Mouse (Mus musculus) layer of hippocampus, adult 9-10 months (tissue): ENCODE data around the gene Kcnab1.
"Not testable (repeated sequence)": the region's sequence is repeated elsewhere in the genome, so short reads cannot be mapped to it uniquely, and the experiment has no call there.

ENCODE experiments used
- DNase-seq: peaks from one replicate; pipeline ENCODE4 v3.0.0; 2022; ENCODE audit warnings: low spot score

Gene Kcnab1

DNA sequence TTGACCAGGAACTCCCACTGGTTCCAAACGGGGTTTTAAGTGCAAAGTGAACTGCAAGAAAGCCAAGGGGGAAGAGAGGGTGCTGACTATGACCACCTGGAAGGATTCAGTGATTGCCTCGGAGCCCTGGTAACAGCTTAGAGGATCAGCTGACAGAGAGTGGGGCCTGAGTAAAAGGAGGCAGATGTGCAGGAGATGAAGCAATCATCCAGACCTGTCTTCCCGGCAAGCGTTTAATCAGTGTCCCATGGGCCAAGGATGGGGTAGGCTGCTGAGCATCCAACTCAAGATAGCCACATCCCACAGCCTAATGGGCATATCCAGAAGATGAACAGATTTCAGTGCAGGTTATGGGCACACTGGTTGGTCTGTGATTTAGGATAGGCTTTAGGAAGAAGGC, 258.8 kb downstream of the Kcnab1 start:
- DNase-seq, result no peak

- DNase-seq, result no peak
These were observed 263.4 kb downstream of the Kcnab1 start for GRCm38 (mm10) chr3:65372552-65372951.

DNA sequence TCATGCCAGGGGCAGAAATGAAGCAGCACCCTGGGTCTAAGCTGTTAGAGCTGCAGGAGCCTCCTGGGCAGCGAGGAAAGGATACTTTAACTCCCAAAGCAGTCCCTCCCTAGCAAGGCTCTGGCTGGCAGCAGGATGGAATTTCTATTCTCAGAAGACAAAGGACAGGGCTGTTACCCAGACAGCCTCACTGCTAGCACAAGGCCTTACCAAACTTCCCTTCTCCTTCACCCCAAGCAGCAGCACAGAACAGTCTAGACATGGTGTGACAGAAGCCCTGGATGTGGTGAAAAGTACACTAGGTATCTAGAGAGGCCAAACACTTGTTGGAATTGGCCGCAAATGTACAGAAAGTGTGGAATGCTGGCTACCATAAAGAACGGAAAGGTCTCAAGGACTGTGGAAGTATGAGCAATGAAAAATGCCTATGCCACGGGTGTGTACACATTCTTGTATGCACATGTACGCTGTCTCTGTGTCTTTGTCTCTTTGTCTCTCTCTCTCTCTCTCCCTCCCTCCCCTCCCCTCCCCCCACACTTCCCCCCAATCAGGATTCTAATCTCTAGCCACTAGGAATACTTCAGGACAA, 264.5 kb downstream of the Kcnab1 start:
- no peak for DNase-seq

DNA sequence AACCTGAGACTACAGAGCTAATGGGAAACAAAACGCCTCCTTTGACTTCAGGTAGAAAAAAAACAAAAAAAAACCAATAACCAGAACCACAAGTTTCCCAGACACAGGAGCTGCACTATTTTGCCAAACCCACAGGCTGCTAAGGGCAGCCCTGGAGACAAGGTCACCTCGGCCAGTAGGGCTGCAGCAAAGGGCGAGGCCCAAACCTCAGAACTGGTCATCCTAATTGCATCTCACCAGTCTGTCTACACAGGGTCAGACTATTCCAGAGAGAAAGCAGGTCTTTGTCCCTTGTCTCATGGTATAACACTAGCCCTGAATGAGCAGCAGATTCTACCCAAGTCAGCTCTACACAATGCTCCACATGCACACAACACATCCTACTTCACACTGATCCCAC, 265.5 kb downstream of the Kcnab1 start:
- no peak for DNase-seq

DNA sequence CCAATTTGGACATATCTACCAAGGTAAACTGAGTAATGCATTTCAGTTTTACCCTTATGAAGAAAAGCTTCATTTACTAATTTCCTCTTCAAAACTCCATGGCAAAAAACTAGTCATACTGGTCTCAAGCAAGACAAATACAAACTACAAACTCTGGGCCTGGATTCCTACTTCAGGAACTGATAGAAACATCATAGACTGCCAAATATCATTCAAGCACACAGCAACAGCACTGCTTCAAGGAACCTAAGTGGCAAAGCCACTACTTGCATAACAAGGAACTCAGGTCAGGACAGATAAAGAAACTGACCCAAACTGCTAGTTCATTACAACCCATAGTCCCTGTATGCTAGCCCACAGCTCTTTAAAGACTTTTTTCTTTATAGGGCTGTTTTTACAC, 269.5 kb downstream of the Kcnab1 start:
- DNase-seq, result no peak

DNA sequence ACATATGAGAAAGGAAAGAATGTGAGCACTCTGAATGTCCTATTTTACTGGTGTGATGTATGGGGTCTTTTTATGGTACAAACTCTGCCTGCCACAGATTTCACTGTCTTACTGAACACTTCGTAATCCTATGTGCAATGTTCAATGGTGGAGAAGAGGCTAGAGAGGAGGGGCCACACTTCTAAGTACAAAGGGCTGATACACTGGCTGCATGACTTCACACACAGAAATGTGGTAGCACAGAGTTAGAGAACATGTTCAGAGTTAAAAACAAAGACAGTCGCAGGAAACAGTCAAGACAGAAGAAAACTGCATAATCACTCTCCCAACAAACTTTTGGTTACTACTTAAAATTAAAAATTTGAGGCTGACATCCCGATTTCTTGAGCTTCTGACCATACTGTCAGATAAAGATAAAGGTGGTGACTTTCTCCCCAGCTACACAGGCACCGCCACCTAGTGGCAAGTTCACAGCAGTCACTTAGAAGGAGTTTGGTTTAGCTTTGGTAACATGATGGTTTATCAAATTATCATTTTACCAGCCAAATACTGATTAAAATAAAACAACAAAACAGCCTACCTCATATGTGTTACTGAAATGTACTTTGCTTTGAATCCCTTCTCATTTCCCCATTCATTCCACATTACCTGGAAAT, 270.8 kb downstream of the Kcnab1 start:
- DNase-seq, result no peak

DNA sequence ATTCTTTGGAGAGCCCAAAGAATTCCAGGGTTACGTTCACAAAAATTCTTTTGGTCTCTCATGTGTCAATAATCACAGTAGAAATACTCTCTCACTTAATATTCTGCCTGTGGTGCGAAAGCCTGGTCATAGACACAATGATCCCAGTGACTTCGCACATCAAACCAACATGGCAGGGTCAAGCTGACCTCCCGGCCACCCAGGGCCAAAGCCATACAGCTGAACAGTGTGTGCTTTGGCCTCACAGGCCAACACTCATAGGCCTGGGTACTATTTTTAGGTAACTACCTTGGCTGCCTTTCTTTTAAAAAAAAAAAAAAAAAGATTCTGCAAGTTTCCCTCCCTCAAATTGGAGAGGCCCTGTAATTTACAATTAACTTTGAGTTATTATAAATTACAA, 271.9 kb downstream of the Kcnab1 start:
- no peak for DNase-seq

- DNase-seq, result no peak
These were observed 275.2 kb downstream of the Kcnab1 start for GRCm38 (mm10) chr3:65384431-65384830.

- no peak for DNase-seq
These were observed 276.6 kb downstream of the Kcnab1 start for GRCm38 (mm10) chr3:65385771-65386170.

DNA sequence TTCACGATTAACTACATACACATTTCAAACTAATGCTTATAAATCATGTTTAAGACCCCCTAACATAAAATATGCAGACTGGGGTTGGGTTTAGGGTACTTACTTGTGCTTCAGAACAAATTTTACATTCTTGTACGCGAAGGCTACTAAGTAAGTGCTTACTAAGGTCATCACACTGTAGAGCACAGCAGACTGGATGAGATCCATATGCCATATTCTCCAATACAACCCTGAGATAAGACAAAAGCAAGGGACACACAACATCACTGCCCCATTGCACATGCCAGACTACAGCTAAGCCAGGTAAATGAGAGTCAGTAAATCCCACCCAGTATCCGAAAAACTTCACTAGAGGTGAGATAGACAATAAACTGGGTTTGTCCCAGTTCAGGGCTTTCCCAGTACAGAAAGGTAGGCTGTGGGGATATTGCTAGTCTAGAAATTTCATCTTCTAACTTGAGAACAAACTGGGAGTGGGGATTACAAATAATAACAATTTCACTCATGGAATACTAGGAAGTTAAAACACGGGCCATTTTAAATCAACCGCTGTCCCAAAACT, 282.1 kb downstream of the Kcnab1 start:
- no peak for DNase-seq

- DNase-seq, result no peak
These were observed 282.7 kb downstream of the Kcnab1 start for GRCm38 (mm10) chr3:65391784-65392420.

- DNase-seq, result peak; percentile 88
These were observed 283.2 kb downstream of the Kcnab1 start, which contains the start of gene Ssr3 for GRCm38 (mm10) chr3:65392421-65392817. Gene Ssr3 (minus strand): TSS chr3:65392623.

DNA sequence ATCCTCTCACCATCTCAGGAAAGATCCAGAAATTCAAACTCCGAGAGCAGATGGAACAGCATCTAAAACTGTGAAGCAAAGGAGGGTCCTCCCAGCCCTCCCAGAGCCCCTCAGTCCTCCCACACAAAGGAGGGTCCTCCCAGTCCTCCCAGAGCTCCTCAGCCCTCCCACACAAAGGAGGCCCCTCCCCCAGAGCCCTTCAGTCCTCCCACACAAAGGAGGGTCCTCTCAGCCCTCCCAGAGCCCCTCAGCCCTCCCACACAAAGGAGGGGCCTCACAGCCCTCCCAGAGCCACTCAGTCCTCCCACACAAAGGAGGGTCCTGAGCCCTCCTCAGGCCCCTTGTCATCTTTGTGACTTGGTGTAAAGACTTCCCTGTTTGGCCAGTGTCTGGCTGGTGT, 285.9 kb downstream of the Kcnab1 start:
- not testable (repeated sequence) for DNase-seq

- no peak for DNase-seq
These were observed 287.8 kb downstream of the Kcnab1 start for GRCm38 (mm10) chr3:65396835-65397504.

DNA sequence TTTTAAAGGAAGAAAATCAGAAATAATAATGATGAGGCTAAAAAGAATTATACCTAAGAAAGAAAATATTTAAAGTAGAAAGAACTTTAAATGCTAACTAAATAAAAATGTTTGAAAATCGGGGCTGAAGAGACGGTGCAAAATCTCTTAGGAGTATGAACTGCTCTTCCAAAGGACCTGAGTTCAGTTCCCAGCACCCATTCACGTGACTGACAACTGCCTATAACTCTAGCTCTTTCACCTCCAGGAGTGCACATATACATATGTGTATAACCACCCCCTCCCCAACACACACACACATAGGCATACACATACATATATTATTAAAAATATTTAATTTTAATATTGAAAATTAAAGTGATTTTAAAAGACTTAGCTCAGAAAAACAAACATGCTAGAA, 288.4 kb downstream of the Kcnab1 start:
- DNase-seq, result no peak

DNA sequence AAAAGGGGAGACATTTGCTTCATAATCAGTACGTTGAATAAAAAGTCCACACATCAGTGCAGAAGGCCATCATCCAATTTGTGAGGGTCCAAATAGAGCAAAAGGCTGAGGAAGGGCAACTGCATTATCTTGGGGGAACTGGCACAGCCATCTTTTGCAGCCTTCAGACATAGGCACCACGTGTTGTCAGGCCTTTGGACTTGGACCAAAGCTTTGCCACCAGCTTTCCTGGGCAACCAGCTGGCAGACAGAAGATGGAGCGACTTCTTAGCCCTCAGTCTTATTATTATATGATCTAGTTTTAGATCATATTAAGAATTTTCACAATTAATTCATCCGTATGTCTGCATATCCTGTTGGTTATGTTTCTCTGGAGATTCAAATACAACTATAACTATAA, 296.6 kb downstream of the Kcnab1 start:
- DNase-seq, result no peak

DNA sequence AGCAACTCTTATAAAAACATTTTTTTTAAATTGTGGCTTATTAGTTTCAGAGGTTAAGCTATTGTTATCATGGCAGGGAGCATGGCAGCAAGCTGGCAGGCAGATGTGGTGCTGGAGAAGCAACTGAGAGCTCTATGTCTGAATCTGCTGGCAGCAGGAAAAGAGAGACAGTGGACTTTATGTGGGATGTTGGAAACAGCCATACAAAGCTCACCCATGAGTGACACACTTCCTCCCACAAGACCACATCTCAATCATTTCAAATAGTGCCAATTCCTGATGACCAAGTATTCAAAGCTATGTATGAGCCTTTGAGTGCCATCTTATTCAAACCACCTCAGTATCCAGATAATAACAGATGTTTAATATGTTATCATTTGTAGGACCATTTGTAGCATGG, 298.7 kb downstream of the Kcnab1 start:
- no peak for DNase-seq

DNA sequence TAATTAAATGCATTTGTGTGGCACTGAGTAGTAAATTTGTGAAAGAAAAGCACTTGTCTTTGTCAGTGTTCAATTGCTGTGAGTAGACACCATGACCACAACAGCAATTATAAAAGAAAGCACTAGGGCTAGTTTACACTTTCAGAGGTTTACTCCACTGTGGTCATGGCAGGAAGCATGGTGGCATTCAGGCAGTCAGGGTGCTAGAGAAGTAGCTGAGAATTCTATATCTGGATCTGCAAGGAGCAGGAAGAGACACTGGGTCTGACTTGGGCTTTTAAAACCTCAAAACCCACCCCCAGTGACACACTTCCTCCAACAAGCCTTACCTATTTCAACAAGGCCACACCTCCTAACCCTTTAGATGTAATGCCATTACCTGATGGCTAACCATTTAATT, 307.4 kb downstream of the Kcnab1 start:
- no peak for DNase-seq

- DNase-seq, result no peak
These were observed 308.9 kb downstream of the Kcnab1 start for GRCm38 (mm10) chr3:65417913-65418594.

GRCm38 (mm10) chr3:65419706-65420105, 310.5 kb downstream of the Kcnab1 start:
- DNase-seq, result no peak
